Mouse (Mus musculus) CD8-positive naive resting alpha-beta T cell, adult 57 days (primary cell): Measurements from ENCODE around the gene Lbx1. TPM values are rescaled to one million over a fixed set of nuclear protein-coding genes. Genes with fewer than 3 reads are reported as not detected.

Experiments
- total RNA-seq: library from RNA; stranded (reverse); gene quantifications from one replicate; pipeline ENCODE4 v1.2.4, GENCODE M21; 2023

Gene Lbx1
- total RNA-seq = not detected

GRCm38 (mm10) chr19:45235766-45236362 lies at the start of gene Lbx1:
Lbx1 (minus strand) TSS chr19:45235812.

Other genes with a start within 250 kb of the Lbx1 start
- 1.5 TPM for gene Sema4g, start 246.7 kb downstream of the Lbx1 start, total RNA-seq
- gene Twnk, start 230.1 kb downstream of the Lbx1 start, total RNA-seq = 12.6 TPM
- gene Mrpl43, start 229.4 kb downstream of the Lbx1 start, total RNA-seq = 25.2 TPM
- gene Lzts2, start 221.4 kb downstream of the Lbx1 start, total RNA-seq = 3.2 TPM
- not detected for gene Pdzd7, start 190.1 kb downstream of the Lbx1 start, total RNA-seq
- gene Sfxn3, start 188.3 kb downstream of the Lbx1 start, total RNA-seq = 67.0 TPM
- gene Kazald1, start 160.6 kb downstream of the Lbx1 start, total RNA-seq = not detected
- gene Tlx1, start 85.1 kb downstream of the Lbx1 start, total RNA-seq = not detected
- 17.8 TPM for gene Btrc, start 127.9 kb upstream of the Lbx1 start, total RNA-seq